Mouse (Mus musculus): ENCODE measurements around the gene Scn3a.
A peak's percentile ranks its signal among the peaks of the same experiment; 100 is the strongest.

Gene Scn3a

GRCm38 (mm10) chr2:65566793-65567787 is at the start of gene Scn3a:
TSS of gene Scn3a (minus strand) at chr2:65567627.
- peak; percentile 10 to 14 for DNase-seq (ENCODE audit: low spot score in 2 of 2)

DNA sequence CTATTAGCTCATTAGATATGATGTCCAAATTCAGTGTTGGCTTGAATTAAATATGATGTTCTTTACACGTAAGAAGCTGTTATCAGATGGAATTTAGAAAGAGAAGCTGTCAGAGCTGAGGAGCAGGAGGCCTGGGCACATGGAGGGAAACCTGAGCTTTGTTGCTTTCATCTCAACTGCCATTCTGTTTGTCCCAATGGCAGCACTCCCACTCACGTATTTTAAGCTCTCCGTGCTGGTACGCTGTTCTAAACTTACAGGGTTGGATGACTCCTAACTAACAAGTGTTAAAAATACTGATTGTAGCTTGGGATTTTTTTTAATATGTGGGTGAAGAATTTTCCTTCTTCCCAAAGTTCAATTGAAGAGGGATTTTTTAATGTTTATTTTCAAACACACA is 44.5 kb upstream of the Scn3a start:
- DNase-seq (ENCODE audit: low spot score in 2 of 2) = no peak

DNA sequence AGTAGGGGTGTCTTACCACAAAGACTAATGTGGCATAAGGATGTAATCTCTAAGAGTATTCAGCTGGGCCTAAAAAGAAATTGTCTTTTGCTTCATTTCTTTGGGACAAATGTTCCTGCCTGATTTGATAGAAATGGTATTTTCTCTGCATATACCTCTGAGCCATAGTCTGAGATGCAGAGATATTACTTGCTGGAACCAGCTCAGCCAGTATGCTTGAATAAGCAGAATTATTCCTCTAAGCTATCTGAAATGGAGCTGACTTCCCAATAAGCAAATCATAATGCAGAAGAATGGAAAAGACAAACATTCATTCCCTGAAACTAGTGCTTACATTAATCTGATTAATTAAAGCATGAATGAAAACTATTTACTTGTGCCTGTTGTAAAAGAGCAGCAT is 40.4 kb upstream of the Scn3a start:
- no peak for DNase-seq (ENCODE audit: low spot score in 2 of 2)

- no peak for DNase-seq (ENCODE audit: low spot score in 2 of 2)
Measured at GRCm38 (mm10) chr2:65587679-65588078, 20.3 kb upstream of the Scn3a start.

GRCm38 (mm10) chr2:65567925-65568324 is 498 bp upstream of the Scn3a start:
- DNase-seq (ENCODE audit: low spot score in 2 of 2) = no peak

DNA sequence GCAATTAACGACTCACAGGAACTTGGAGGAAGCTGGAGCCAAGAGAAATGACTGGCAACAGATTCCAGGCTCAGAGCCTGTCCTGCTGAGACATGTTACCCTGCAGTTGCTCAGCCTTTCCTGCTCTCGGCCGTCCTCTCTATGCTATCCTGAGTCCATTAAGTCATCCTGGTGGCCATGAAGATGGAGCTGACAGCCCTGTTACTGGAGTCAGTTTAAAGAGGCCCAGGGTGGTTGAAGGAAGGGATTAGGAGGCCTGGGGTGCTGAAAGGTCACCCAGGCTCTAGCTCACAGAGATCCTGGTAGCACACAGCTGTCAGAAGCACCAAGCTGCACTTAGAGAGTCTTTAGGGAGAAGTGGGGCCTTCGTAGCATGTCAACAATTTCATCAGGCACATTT is 3.5 kb downstream of the Scn3a start:
- no peak for DNase-seq (ENCODE audit: low spot score in 2 of 2)

GRCm38 (mm10) chr2:65557719-65558118 is 9.7 kb downstream of the Scn3a start:
- no peak for DNase-seq (ENCODE audit: low spot score in 2 of 2)

DNA sequence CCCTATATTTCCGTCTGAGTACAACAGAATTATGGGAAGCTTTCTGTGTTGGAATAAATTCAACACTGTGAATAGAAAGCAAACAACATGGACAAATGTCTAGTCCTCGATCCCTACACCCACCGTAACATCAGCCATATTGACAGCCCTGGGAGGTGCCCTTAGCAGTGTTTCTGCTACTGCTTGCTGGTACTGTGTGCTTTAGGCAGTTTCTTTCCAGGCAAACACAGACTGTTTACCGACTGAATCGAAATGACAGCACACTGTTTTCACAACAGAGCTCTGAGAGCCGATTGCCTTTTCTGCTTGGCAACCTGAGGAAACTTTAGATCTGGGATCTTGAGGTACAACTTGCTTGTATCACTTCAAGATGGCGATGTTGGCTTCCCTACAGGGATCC is 12.8 kb downstream of the Scn3a start:
- no peak for DNase-seq (ENCODE audit: low spot score in 2 of 2)

GRCm38 (mm10) chr2:65553473-65553872 is 14.0 kb downstream of the Scn3a start:
- DNase-seq (ENCODE audit: low spot score in 2 of 2) = no peak

DNA sequence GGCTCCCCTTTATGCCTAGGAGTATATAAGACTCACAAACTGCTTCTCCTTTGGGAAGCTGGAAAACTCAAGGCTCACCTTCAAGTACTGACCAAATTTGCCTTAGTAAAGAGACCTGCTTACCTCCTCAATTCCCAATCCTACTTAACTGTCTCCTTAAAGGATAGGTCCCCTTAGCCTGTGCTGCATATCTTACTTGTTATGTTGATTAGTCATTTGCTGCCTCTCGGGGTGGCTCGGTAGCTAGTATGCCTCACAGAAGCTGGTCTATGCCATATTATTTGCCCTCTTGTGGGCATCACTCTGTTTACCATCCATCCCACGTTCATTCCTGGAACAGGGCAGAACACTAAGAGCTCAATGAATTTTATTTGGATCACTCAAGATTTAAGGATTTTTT is 14.7 kb downstream of the Scn3a start:
- no peak for DNase-seq (ENCODE audit: low spot score in 2 of 2)

DNA sequence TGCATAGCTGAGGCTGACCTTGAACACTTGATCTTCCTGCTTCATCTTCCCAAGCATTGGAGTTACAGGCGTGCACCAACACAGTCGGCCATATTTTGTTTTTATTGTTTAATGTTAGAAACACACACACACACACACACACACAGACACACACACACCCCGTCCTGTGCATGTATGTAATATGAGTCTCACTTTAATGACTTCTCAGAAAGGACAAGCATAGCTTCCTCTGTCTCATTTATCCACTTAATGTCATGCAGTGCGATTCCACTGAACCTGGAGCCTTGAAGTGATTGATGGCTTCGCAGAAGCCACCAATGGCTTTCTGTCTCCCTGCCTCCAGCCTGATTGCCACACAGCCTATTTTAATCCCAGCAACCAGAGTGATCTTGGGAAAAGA is 15.2 kb downstream of the Scn3a start:
- no peak for DNase-seq (ENCODE audit: low spot score in 2 of 2)

GRCm38 (mm10) chr2:65551736-65552135 is 15.7 kb downstream of the Scn3a start:
- DNase-seq (ENCODE audit: low spot score in 2 of 2) = peak; percentile 34 to 42

- no peak for DNase-seq (ENCODE audit: low spot score in 2 of 2)
Measured at GRCm38 (mm10) chr2:65550564-65550963, 16.9 kb downstream of the Scn3a start.

GRCm38 (mm10) chr2:65548665-65549064 is 18.8 kb downstream of the Scn3a start:
- DNase-seq (ENCODE audit: low spot score in 2 of 2) = no peak

DNA sequence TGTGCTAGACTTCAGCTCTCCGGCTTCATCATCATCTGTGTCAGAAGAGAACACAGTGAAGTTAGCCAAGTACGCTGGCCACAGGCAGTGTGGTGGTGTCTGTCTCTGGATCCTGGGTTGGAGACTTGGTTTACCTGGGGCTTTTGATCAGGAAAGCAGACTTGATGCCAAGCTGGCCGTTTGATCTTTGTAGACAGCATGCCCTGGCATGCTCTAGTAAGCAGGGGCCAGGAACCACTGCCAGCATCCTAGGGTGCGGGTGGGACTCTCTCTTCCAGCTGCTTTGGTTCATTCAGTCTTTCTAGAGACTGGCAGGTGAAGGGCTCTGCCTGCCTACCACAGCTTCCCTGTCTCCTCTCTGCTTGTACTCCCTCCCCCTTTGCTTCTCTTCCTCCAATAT is 20.1 kb downstream of the Scn3a start:
- DNase-seq (ENCODE audit: low spot score in 2 of 2) = no peak

DNA sequence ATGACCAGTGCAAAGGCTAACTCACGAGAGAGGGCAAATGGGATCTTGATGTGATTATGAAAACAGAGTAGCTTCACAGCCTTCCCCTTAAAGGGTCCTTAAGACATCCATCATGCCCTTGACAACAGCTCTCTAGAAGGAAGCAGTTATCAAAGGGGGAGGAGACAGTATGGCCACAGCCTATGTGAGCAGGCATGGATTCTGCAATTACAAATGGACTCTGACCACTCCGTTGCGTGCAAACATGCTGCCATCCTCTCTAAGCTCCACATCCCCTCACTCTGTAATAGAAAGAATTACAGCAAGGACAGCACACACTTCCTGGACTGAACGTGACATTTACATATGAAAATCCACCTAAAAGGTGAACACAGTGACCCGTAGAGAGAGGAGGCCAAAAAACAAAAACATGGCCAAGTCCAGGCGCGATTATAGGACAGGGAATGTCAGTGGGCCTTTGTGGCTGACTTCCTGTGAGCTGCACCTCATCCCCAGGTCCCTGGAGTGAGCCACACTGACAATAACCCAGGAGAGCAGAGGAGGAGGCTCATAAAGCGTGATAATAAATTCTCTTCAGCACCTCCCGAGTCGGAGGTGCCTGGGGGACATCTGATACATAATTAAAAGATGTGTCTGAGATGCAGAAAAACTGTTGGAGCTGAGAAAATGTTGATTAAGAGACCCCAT is 24.4 kb downstream of the Scn3a start:
- DNase-seq (ENCODE audit: low spot score in 2 of 2) = no peak

DNA sequence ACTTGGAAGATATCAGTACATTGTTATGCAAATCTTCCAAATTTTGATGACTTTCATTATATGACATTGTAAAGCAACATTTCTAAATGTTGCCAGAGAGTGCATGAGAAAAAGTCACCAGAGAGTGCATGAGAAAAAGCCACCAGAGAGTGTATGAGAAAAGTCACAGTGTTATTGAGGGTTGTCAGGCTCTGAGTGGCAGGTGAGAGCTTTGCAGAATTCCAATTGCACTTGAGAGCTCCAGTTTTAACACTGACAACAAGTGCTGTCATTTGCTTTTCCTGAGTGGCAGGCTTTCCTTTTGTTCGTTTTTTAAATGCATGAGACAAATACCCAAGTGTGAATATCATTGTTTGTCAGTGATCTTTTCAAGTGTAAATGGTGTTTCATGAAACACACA is 25.6 kb downstream of the Scn3a start:
- no peak for DNase-seq (ENCODE audit: low spot score in 2 of 2)

DNA sequence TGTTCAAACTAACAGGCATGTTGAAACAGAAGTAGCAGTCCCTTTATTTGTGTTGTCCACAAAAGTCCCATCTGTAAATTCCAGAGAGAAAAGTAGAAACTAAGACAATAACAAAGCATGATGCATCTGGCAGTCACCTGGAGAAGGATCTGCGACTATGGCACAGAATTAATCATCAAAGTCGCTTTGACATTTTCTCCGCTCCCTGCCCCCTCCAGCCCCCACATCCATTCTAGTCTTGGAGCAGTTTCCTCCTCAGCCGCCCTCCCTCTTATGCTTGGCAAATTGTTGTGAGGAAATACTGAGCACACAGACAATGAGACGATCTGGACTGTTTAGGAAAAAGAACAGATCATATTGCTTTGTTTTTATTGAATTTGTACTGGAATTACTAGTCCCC is 29.0 kb downstream of the Scn3a start:
- no peak for DNase-seq (ENCODE audit: low spot score in 2 of 2)

GRCm38 (mm10) chr2:65532127-65532854 is 35.1 kb downstream of the Scn3a start:
- no peak for DNase-seq (ENCODE audit: low spot score in 2 of 2)

DNA sequence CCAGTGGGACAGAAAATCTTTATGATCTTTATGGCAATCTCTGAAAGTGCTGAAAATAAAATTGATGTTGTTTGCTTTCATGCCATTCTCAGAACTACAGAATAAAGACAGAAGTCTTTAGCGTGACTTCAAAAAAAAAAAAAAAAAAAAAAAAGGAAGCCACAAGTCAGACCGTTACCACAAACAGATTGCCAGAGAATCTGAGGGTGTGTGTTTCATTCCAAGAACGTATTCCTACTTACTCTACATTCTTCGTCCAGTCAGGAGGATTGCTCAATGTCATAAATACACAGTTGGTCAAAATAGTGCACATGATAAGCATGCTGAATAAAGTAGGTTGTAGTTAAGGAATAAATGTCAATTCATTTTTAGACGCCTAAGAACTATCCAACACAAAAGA is 38.3 kb downstream of the Scn3a start:
- no peak for DNase-seq (ENCODE audit: low spot score in 2 of 2)

- no peak for DNase-seq (ENCODE audit: low spot score in 2 of 2)
Measured at GRCm38 (mm10) chr2:65516703-65517102, 50.7 kb downstream of the Scn3a start.

DNA sequence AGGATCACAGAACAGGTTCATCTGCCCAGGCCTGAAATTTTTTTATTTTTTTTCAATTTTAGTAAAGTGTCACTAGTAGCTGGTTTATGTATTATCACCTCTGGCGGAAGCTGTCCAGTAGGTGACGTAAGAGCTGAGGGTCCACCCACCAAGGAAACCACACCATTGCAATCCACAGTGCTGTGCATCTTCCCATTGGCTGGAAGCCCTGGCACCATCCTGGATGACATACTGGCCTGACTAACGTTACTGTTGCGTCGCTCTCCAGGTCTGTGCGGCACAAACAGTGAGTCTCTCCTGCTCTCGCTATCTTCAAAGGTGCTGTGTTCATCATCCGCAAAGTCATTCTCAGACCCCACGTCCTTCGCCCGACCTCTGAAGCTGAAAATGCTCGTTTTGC is 59.2 kb downstream of the Scn3a start:
- no peak for DNase-seq (ENCODE audit: low spot score in 2 of 2)
